Mouse (Mus musculus) olfactory bulb, adult 2 months (tissue): ENCODE results near the gene Klb.

Source experiments
- CTCF ChIP-seq: fragments of 200-500 bp; IDR thresholded peaks from 2 replicates; pipeline ENCODE4 v1.5.1; 2012; ENCODE audit warnings: low read depth, mild to moderate bottlenecking, low read length, moderate library complexity; ENCODE audit not compliant: insufficient read depth
- POLR2A ChIP-seq: fragments of 200-500 bp; IDR thresholded peaks from 2 replicates; pipeline ENCODE4 v1.6.1; 2012; ENCODE audit warnings: mild to moderate bottlenecking, low read depth, low read length, moderate library complexity; ENCODE audit not compliant: insufficient read depth

- TF ChIP-seq POLR2A (no peak), CTCF (no peak)
Observed at GRCm38 (mm10) chr5:65420822-65421221, 72.7 kb downstream of the Klb start.
